Mouse (Mus musculus): ENCODE measurements at regions not wholly inside any gene's neighbourhood (a gene's known extent, or its start where the extent isn't known, plus 50 kb on each side); places are given as distances from the start of the nearest gene placed in this dataset.

DNA sequence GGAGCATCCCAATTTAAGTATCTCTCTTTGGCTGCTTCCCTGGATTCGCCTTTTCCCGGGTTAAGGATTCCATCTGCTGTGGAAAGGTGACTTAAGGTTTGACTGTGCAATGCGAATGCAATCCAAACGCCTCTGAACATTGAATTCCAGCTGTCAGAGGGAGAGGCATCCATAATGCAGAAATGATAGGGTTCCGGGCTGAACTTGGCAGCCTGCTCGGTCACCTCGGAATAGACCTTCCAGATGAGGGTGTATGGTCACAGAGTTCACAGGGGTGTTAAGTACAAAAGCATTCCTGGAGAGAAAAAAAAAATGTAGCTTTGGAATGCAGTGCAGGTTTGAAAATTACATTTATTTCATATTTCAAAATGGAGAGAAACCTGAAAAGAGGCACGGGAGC is 238.6 kb downstream of the Hlx start:
- TF ChIP-seq CTCF (IDR thresholded peaks at IDR 0.05; ENCODE audit: extremely low read depth, insufficient read depth, low read length) (no peak), POLR2A (IDR thresholded peaks at IDR 0.05; ENCODE audit: extremely low read depth, insufficient read depth, low read length) (no peak)

Data from cortical plate, adult 2 months (tissue).